Mouse (Mus musculus): Measurements from ENCODE around the gene Otud3. TPM values are rescaled to one million over a fixed set of nuclear protein-coding genes. Genes with fewer than 3 reads are reported as not detected.
"Not testable (repeated sequence)": the region's sequence is repeated elsewhere in the genome, so short reads cannot be mapped to it uniquely, and the experiment has no call there.

The Otud3 gene
- polyA plus RNA-seq, 1 experiment = 74.6 TPM

GRCm38 (mm10) chr4:138921254-138922130, 7.7 kb upstream of the Otud3 start:
- H3K27ac ChIP-seq (ENCODE audit: control insufficient read depth, insufficient read depth, low read depth, low read length) = no peak overlapping the region
- H3K4me1 ChIP-seq (ENCODE audit: control insufficient read depth, insufficient read depth, low read length) = no peaks in the 10 kb centered on the region; the same call in 1 of the 2 replicates
- no peak for TF ChIP-seq CTCF (IDR thresholded peaks at IDR 0.05; ENCODE audit: control insufficient read depth, insufficient read depth, insufficient replicate concordance, low read depth, low read length)
- no peak for TF ChIP-seq POLR2A (IDR thresholded peaks at IDR 0.05; ENCODE audit: control insufficient read depth, low read depth, low read length)
- no peak overlapping the region for H3K4me3 ChIP-seq (ENCODE audit: control insufficient read depth, low read depth, low read length)
- no peaks in the 10 kb centered on the region for H3K36me3 ChIP-seq (ENCODE audit: control insufficient read depth, insufficient read depth, low read length)
- H3K27me3 ChIP-seq (ENCODE audit: control insufficient read depth, insufficient read depth, low read length) = no peaks in the 10 kb centered on the region

DNA sequence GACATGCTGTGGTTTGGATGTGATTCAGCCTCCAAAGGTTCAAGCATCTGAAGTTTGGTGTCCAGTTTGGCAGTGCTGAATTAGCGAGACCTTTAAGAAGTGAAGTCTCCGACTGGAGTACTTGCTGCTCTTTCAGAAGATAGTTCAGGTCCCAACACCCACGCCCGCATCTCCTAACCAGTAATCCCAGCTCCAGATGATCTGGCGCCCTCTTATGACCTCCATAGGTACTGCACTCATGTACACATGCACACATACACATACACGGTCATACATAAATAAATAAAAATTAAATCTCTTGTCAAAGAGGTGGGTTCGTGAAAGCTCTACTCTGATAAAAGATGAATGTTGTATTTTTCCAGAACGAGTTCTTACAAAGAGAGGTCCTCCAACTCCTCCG, 3.5 kb upstream of the Otud3 start:
- Histone ChIP-seq H3K4me1 (ENCODE audit: control insufficient read depth, insufficient read depth, low read length) (peaks cover 6% of the 10 kb centered on the region), H3K36me3 (ENCODE audit: control insufficient read depth, insufficient read depth, low read length) (no peaks in the 10 kb centered on the region), H3K4me3 (ENCODE audit: control insufficient read depth, low read depth, low read length) (no peak overlapping the region), H3K27ac (ENCODE audit: control insufficient read depth, insufficient read depth, low read depth, low read length) (no peak overlapping the region), H3K27me3 (ENCODE audit: control insufficient read depth, insufficient read depth, low read length) (no peaks in the 10 kb centered on the region)
- TF ChIP-seq CTCF (IDR thresholded peaks at IDR 0.05; ENCODE audit: control insufficient read depth, insufficient read depth, insufficient replicate concordance, low read depth, low read length) (peak; percentile 53; the same call in 1 of the 2 replicates), POLR2A (IDR thresholded peaks at IDR 0.05; ENCODE audit: control insufficient read depth, low read depth, low read length) (no peak)

DNA sequence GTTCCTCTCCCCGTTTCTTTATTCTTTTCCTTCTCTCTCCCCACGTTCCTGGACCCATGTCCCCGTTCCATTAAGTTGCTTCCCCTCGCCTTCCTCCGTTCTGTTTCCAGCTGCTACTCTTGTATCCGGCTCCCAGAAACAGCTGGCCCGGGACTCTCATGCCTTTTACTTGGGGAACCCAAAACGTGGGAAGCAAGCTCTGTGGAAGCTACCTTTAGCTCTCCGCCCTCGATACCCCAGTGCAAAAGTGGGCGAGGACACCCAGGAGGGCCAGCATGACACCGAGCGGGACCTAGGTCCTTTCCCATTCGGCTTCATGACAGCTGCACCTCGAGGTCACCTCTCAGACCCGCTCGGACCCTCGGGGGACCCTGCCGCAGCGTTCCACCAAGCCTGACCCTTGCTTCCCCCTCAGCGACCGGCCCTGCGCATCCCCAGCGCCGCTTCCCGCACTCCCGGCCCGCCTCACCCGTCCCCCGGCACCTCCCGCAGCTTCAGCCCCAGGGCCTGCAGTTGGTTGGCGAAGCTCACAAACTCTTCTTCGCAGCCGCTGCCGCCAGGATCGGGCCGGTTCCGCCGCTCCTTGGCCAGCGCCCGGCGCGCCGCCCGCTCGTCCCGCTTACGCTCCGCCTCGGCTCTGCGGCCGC, 481 bp downstream of the Otud3 start:
- H3K36me3 ChIP-seq (ENCODE audit: control insufficient read depth, insufficient read depth, low read length) = peaks cover 4% of the 10 kb centered on the region; the same call in 1 of the 2 replicates
- 0 out of 2 replicates have a peak overlapping the region, but pooled peaks have one; percentile 1 for H3K27ac ChIP-seq (ENCODE audit: control insufficient read depth, insufficient read depth, low read depth, low read length)
- no peak for TF ChIP-seq POLR2A (IDR thresholded peaks at IDR 0.05; ENCODE audit: control insufficient read depth, low read depth, low read length)
- TF ChIP-seq CTCF (IDR thresholded peaks at IDR 0.05; ENCODE audit: control insufficient read depth, insufficient read depth, insufficient replicate concordance, low read depth, low read length) = no peak
- H3K4me3 ChIP-seq (ENCODE audit: control insufficient read depth, low read depth, low read length) = peak overlapping the region; percentile 93
- peaks cover 8% of the 10 kb centered on the region for H3K4me1 ChIP-seq (ENCODE audit: control insufficient read depth, insufficient read depth, low read length)
- H3K27me3 ChIP-seq (ENCODE audit: control insufficient read depth, insufficient read depth, low read length) = no peaks in the 10 kb centered on the region

GRCm38 (mm10) chr4:138905624-138906337, 8.0 kb downstream of the Otud3 start:
- peaks cover 7% of the 10 kb centered on the region; the same call in 1 of the 2 replicates for H3K36me3 ChIP-seq (ENCODE audit: control insufficient read depth, insufficient read depth, low read length)
- H3K4me1 ChIP-seq (ENCODE audit: control insufficient read depth, insufficient read depth, low read length) = no peaks in the 10 kb centered on the region; the same call in 1 of the 2 replicates
- H3K4me3 ChIP-seq (ENCODE audit: control insufficient read depth, low read depth, low read length) = no peak overlapping the region
- H3K27ac ChIP-seq (ENCODE audit: control insufficient read depth, insufficient read depth, low read depth, low read length) = no peak overlapping the region
- H3K27me3 ChIP-seq (ENCODE audit: control insufficient read depth, insufficient read depth, low read length) = no peaks in the 10 kb centered on the region
- TF ChIP-seq POLR2A (IDR thresholded peaks at IDR 0.05; ENCODE audit: control insufficient read depth, low read depth, low read length) = no peak
- TF ChIP-seq CTCF (IDR thresholded peaks at IDR 0.05; ENCODE audit: control insufficient read depth, insufficient read depth, insufficient replicate concordance, low read depth, low read length) = no peak

- no peak overlapping the region for H3K27ac ChIP-seq (ENCODE audit: control insufficient read depth, insufficient read depth, low read depth, low read length)
- no peaks in the 10 kb centered on the region for H3K27me3 ChIP-seq (ENCODE audit: control insufficient read depth, insufficient read depth, low read length)
- no peak for TF ChIP-seq CTCF (IDR thresholded peaks at IDR 0.05; ENCODE audit: control insufficient read depth, insufficient read depth, insufficient replicate concordance, low read depth, low read length)
- TF ChIP-seq POLR2A (IDR thresholded peaks at IDR 0.05; ENCODE audit: control insufficient read depth, low read depth, low read length) = no peak
- no peak overlapping the region for H3K4me3 ChIP-seq (ENCODE audit: control insufficient read depth, low read depth, low read length)
- H3K36me3 ChIP-seq (ENCODE audit: control insufficient read depth, insufficient read depth, low read length) = peaks cover 8% of the 10 kb centered on the region
- no peaks in the 10 kb centered on the region for H3K4me1 ChIP-seq (ENCODE audit: control insufficient read depth, insufficient read depth, low read length)
These were observed 14.4 kb downstream of the Otud3 start for GRCm38 (mm10) chr4:138899361-138899760.

DNA sequence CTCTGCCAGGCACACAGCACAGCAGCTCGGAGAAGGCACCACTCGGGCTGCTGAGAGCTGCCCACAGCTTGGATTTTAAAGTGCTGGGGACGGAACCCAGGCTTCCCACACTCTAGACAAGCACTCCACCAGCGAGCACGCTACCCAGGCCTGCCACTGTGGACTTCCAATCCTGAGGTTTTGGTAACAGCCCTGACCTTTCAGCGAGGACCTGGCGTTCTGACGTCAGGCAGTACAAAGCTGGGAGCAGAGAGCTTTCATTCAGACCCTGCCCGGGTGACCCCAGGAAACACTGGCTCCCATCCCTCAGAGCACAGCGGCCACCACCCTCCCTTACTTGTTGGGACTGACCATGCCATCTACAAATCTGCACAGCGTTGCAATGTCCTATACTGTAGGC, 20.0 kb downstream of the Otud3 start:
- H3K4me3 ChIP-seq (ENCODE audit: control insufficient read depth, low read depth, low read length); H3K36me3 ChIP-seq (ENCODE audit: control insufficient read depth, insufficient read depth, low read length): not testable (repeated sequence)

DNA sequence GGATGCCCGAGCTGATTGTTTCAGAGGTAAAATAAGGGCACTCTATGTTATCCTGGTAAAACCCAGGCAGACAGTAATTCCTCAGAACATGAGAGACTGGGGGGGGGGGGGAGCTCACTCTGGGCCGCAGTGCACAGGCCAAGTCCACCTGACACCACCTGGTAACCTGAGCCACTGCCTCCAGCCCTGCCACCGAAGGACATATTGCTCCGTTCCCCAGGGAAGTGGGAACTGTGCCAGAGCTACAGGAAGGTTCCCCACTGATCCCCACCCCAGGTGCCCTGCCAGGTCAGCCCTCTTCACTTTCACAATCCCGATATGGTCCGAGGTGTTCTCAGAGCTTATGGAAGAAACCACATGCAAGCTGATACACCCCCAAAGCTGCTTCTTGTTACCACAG, 21.1 kb downstream of the Otud3 start:
- TF ChIP-seq CTCF (IDR thresholded peaks at IDR 0.05; ENCODE audit: control insufficient read depth, insufficient read depth, insufficient replicate concordance, low read depth, low read length) (no peak), POLR2A (IDR thresholded peaks at IDR 0.05; ENCODE audit: control insufficient read depth, low read depth, low read length) (no peak)
- Histone ChIP-seq H3K27ac (ENCODE audit: control insufficient read depth, insufficient read depth, low read depth, low read length) (no peak overlapping the region), H3K36me3 (ENCODE audit: control insufficient read depth, insufficient read depth, low read length) (peaks cover 1% of the 10 kb centered on the region; the same call in 1 of the 2 replicates)

More for the DNA sequence above, 20.0 kb downstream of the Otud3 start:
- H3K27me3 ChIP-seq (ENCODE audit: control insufficient read depth, insufficient read depth, low read length); H3K27ac ChIP-seq (ENCODE audit: control insufficient read depth, insufficient read depth, low read depth, low read length); H3K4me1 ChIP-seq (ENCODE audit: control insufficient read depth, insufficient read depth, low read length): not testable (repeated sequence)

More for the DNA sequence above, 21.1 kb downstream of the Otud3 start:
- Histone ChIP-seq H3K27me3 (ENCODE audit: control insufficient read depth, insufficient read depth, low read length) (no peaks in the 10 kb centered on the region), H3K4me3 (ENCODE audit: control insufficient read depth, low read depth, low read length) (no peak overlapping the region), H3K4me1 (ENCODE audit: control insufficient read depth, insufficient read depth, low read length) (no peaks in the 10 kb centered on the region)

Data from testis, adult 2 months (tissue).